Mouse (Mus musculus): ENCODE results near the gene Hoxd4. TPM values are rescaled to one million over a fixed set of nuclear protein-coding genes. Genes with fewer than 3 reads are reported as not detected.

The Hoxd4 gene
- polyA plus RNA-seq, 1 experiment from 2014 or later, result 0.92 TPM

DNA sequence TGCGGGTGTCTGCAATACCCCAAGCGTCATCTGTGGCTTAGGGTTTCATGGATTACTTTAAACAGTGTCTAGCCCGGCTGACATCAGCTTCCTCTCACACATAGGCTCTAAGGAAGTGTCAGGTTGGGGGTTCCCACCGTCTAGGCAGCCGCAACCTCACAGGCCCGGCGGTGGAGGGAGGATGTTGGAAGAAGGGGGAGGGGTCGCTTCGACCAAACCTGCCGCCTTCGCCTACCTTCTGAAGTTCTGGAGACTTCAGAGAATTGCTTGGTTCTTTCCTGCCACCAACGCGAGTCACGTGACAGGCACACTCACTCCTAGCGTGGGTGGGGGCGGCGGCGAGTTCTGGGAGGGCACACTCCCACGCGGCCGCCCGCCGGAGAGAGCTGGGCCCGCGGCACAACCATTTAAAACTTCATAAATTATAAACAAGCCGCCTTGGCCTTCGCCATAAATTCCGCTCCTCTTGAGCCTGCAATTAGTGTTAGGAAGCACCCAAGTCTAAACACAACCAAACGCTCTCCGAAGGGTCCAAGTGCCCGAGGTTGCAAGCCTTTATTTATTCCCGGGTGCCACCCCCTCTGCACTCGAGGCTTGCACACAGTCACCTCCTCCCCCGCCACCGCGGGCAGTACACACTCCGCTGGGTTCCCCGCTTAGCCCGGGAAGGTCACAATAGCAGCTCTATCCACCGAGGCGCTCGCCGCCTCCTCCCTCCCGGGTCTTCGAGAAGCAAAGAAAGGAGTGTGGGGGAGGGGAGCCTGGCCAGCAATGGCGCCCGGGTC is 37.8 kb downstream of the Hoxd4 start:
- Histone ChIP-seq H3K9ac (no peak overlapping the region), H3K9me3 (no peaks in the 10 kb centered on the region), H3K4me2 (peak overlapping the region; percentile 47), H3K4me3 (replicated peaks) (peak overlapping the region; percentile 24), H3K36me3 (no peaks in the 10 kb centered on the region), H3K27ac (no peak overlapping the region), H3K27me3 (replicated peaks) (peaks cover 99% of the 10 kb centered on the region), H3K4me1 (peaks cover 27% of the 10 kb centered on the region)
- no peak for ATAC-seq (ENCODE audit: insufficient read depth, low FRiP score, low read depth)
- WGBS, result 1% methylated on average over 47 of the region's 47 CpGs

DNA sequence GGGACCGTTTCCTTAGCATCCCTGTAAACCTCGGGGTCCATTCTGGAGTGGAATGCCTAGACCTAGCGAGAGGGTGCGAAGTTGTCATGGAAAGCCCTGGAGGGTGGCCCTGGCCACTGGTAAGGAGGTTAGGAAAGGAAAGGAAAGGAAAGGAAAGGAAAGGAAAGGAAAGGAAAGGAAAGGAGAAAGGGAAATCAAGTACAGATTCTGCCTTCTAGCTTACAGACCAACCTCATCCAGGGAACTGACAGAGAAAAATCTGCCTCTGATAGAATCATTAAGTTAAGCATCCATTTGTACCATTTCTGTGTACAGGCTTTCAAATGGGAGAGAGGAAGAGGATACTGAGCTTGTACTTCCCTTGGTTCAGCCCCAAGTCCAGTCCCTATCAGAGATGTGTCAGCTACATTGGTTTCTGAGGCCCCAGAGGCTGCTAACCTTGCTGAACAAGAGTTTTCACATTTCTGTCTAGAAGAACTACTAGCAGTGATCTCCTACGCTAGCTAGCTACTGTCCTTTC is 39.1 kb downstream of the Hoxd4 start:
- H3K4me1 ChIP-seq, result peaks cover 27% of the 10 kb centered on the region
- H3K27ac ChIP-seq, result no peak overlapping the region
- no peak overlapping the region for H3K4me3 ChIP-seq (replicated peaks)
- H3K4me2 ChIP-seq, result no peak overlapping the region
- ATAC-seq (ENCODE audit: insufficient read depth, low FRiP score, low read depth), result no peak
- H3K9ac ChIP-seq, result no peak overlapping the region
- H3K27me3 ChIP-seq (replicated peaks), result peaks cover 90% of the 10 kb centered on the region
- no peaks in the 10 kb centered on the region for H3K9me3 ChIP-seq
- no peaks in the 10 kb centered on the region for H3K36me3 ChIP-seq
- WGBS, result 43% methylated on average over 5 of the region's 5 CpGs

DNA sequence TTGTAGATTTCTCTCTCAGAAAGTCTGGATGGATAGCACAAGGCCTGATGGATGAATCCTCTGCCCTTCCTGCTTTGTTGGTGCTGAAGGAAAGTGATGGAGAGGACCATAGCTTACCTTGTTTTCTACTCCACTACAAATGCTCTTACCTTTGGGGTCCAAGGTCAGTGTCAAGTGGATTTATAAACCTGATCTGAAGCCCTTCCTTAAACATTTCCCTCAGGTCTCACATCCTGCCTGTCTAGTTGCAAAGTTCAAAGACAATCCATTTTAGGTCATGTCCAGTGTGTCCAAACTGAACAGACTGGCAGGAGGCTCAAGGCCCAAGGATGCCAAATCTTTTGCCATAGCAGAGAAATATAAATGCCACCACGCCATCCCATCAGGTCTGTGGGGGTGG is 40.1 kb downstream of the Hoxd4 start:
- H3K4me1 ChIP-seq, result peaks cover 21% of the 10 kb centered on the region
- no peak overlapping the region for H3K27ac ChIP-seq
- H3K9me3 ChIP-seq, result no peaks in the 10 kb centered on the region
- H3K27me3 ChIP-seq (replicated peaks), result peaks cover 84% of the 10 kb centered on the region
- 90% methylated on average over 1 of the region's 1 CpGs for WGBS
- no peak overlapping the region for H3K9ac ChIP-seq
- no peaks in the 10 kb centered on the region for H3K36me3 ChIP-seq
- H3K4me3 ChIP-seq (replicated peaks), result no peak overlapping the region
- no peak overlapping the region for H3K4me2 ChIP-seq
- no peak for ATAC-seq (ENCODE audit: insufficient read depth, low FRiP score, low read depth)

DNA sequence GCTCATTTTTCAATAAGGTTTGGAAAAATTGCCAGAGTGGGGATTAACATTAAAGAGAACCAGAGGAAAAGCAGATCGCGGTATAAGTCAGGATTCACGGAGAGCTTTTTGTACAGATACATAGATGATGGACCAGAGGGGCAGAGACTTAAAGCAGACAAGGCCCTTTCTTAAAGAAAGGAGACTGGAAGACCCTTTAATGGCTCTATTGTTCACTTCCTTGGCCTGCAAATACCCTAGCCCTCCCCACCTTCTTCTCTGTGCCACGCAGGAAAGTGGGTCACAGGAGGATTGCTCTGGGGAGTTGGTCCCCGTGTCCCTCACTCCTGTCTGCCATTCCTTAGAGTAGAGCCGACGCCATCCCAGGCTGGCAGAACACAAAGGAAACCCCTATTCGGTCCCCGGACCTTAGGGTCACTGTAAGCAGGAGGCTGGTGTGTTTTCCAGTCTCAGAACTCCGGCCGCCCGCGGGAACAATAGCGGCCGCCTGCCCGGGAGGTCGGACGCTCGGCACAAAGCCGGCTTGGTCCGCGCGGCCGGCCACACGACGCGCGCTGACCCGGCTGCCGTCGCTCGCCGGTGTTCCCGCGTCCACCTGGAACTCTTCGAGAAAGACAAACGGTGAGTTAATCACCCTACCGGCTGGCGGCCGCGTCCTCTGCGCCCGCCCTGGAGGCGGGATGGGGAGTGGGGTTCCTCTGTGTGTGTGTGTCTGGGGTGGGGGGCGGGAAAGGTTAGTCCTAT is 40.9 kb downstream of the Hoxd4 start:
- H3K9me3 ChIP-seq, result no peaks in the 10 kb centered on the region
- H3K4me3 ChIP-seq (replicated peaks), result peak overlapping the region; percentile 22
- no peak overlapping the region for H3K27ac ChIP-seq
- no peaks in the 10 kb centered on the region for H3K36me3 ChIP-seq
- peak overlapping the region; percentile 54 for H3K4me2 ChIP-seq
- peaks cover 79% of the 10 kb centered on the region for H3K27me3 ChIP-seq (replicated peaks)
- WGBS, result 3% methylated on average over 45 of the region's 45 CpGs
- ATAC-seq (ENCODE audit: insufficient read depth, low FRiP score, low read depth), result no peak
- peaks cover 18% of the 10 kb centered on the region for H3K4me1 ChIP-seq
- H3K9ac ChIP-seq, result no peak overlapping the region

DNA sequence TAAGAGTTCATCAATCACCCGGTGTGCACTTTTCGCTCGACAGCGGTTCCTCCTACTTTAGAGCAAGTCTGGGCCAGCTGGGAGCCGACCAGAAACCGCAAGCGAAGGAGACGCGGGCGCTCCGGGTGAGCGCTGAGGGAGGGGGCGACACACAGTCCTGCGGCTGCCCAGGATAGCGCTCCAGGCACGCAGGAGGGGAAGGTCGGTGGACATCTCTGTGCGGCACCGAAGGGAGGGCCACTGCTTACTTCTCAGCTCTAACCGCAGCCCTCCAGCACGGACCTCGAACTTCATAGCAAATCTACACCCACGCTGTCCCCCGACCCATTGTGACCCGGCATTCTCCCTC is 41.4 kb downstream of the Hoxd4 start:
- Histone ChIP-seq H3K27me3 (replicated peaks) (peaks cover 74% of the 10 kb centered on the region), H3K4me1 (peaks cover 18% of the 10 kb centered on the region), H3K4me3 (replicated peaks) (peak overlapping the region; percentile 22), H3K36me3 (no peaks in the 10 kb centered on the region), H3K27ac (no peak overlapping the region), H3K4me2 (peak overlapping the region; percentile 54), H3K9ac (no peak overlapping the region), H3K9me3 (no peaks in the 10 kb centered on the region)
- ATAC-seq (ENCODE audit: insufficient read depth, low FRiP score, low read depth), result no peak
- 3% methylated on average over 25 of the region's 25 CpGs for WGBS

DNA sequence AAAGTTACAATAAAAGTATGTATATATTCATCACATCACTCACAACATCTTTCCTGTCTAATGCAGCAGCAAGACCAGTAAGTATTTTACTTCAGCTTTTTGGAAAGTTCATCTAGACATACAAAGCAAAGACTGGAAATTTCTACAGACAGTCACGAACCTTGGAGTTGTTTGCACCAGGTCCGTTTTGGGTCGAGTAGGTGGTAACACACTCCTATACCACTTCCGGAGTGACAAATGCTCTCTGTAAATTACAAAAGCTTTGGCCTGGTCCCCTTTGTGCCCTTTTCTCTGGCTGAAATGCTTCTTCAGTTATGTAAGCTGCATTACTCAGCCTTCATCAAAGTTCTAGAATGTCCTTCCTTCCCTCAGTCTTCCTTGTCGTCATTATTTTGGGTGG is 42.0 kb downstream of the Hoxd4 start:
- Histone ChIP-seq H3K4me1 (peaks cover 18% of the 10 kb centered on the region), H3K9me3 (no peaks in the 10 kb centered on the region), H3K36me3 (no peaks in the 10 kb centered on the region), H3K4me2 (no peak overlapping the region), H3K4me3 (replicated peaks) (no peak overlapping the region), H3K9ac (no peak overlapping the region), H3K27me3 (replicated peaks) (peaks cover 75% of the 10 kb centered on the region), H3K27ac (no peak overlapping the region)
- no peak for ATAC-seq (ENCODE audit: insufficient read depth, low FRiP score, low read depth)
- 34% methylated on average over 5 of the region's 5 CpGs for WGBS

DNA sequence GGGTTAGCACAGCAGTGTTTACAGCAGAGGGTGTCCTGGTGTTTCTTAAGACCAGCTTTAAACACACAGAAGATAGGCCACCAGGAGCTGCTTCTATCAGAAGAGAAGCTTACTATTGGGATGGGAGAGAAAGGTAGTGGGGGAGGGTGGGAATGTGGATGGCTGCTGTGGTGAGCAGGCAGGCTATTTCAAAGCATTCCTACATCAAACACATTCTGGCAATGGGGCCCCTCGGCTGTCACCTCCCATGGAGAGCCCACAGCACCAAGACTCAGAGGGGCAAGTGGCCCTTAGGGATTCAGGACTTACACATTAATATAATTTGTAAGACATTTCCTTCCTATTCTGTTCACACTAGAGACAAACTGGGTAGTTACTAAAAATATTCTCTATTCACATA is 48.4 kb downstream of the Hoxd4 start:
- WGBS, result 4% methylated on average over 1 of the region's 1 CpGs
- Histone ChIP-seq H3K4me3 (replicated peaks) (no peak overlapping the region), H3K27me3 (replicated peaks) (peaks cover 63% of the 10 kb centered on the region), H3K9me3 (no peaks in the 10 kb centered on the region), H3K4me2 (no peak overlapping the region), H3K9ac (no peak overlapping the region), H3K36me3 (no peaks in the 10 kb centered on the region), H3K27ac (no peak overlapping the region), H3K4me1 (peaks cover 16% of the 10 kb centered on the region)
- ATAC-seq (ENCODE audit: insufficient read depth, low FRiP score, low read depth), result no peak

DNA sequence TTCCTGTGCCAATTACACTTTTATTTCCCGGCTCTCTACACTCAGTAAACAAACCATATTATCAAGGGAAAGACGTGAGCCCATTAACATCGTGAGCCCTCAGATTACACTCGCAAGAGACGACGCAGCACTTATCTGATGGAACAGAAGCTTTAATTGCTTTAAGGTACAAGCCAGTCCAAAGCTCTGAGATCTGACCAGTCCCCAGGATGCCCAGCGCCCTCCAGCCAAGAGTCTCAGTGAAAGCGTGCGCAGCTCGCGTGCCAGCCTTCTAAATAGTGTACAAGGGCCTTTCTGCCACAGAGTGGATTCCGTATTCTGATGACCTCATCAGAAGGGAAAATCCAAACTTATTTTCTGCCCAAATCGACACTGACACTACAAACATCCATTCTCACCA is 50.2 kb downstream of the Hoxd4 start:
- Histone ChIP-seq H3K9me3 (no peaks in the 10 kb centered on the region), H3K4me3 (replicated peaks) (no peak overlapping the region), H3K27ac (no peak overlapping the region), H3K36me3 (no peaks in the 10 kb centered on the region), H3K27me3 (replicated peaks) (peaks cover 70% of the 10 kb centered on the region), H3K9ac (no peak overlapping the region), H3K4me2 (peak overlapping the region; percentile 97), H3K4me1 (peaks cover 16% of the 10 kb centered on the region)
- ATAC-seq (ENCODE audit: insufficient read depth, low FRiP score, low read depth), result no peak
- 2% methylated on average over 13 of the region's 13 CpGs for WGBS

DNA sequence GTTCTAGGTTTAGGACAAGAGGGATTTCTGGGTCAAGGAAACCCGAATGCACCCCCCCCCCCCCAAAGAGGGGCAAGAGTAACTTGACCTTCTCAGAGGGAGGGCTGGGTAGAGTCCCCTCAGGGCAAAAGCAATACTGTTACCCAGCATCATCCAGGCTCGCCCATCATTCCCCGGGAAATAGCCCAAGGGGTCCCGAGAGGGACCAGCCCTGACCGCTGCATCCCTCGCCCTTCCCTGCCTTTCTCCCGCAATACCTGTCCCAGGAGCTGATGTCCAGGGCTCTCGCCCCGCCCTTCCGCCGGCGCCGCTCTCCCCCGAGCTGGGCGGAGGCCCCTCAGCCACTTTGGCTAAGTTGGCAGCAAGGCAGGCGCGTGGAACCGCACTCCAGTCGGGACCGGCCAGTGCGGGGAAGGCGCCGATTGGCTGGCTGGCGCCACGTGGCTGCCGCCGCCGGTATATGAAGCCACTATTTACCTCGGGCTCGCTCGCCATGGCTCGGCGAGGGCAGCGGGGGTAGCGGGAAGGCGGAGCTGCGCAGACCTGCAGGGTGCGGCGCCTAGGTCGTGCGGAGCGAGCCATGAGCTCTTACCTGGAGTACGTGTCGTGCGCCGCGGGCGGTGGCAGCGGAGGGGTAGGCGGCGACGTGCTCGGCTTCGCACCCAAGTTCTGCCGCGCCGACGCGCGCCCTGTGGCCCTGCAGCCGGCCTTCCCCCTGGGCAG is 51.0 kb downstream of the Hoxd4 start, which contains the start of gene Hoxd1:
Gene Hoxd1, plus strand, starts transcription at position 459 of the 723 bp plus-strand sequence.
- no peaks in the 10 kb centered on the region for H3K36me3 ChIP-seq
- WGBS, result under 1% methylated on average over 57 of the region's 61 CpGs
- H3K27me3 ChIP-seq (replicated peaks), result peaks cover 68% of the 10 kb centered on the region
- H3K4me2 ChIP-seq, result peak within 1 kb of the TSS; percentile 97
- no peak within 1 kb of the TSS for H3K27ac ChIP-seq
- no peaks in the 10 kb centered on the region for H3K9me3 ChIP-seq
- H3K4me3 ChIP-seq (replicated peaks), result peak within 1 kb of the TSS; percentile 49
- 0 out of 2 replicates have a peak, but pooled peaks have one; percentile 18 for ATAC-seq (ENCODE audit: insufficient read depth, low FRiP score, low read depth)
- no peak within 1 kb of the TSS for H3K9ac ChIP-seq
- peaks cover 16% of the 10 kb centered on the region for H3K4me1 ChIP-seq

DNA sequence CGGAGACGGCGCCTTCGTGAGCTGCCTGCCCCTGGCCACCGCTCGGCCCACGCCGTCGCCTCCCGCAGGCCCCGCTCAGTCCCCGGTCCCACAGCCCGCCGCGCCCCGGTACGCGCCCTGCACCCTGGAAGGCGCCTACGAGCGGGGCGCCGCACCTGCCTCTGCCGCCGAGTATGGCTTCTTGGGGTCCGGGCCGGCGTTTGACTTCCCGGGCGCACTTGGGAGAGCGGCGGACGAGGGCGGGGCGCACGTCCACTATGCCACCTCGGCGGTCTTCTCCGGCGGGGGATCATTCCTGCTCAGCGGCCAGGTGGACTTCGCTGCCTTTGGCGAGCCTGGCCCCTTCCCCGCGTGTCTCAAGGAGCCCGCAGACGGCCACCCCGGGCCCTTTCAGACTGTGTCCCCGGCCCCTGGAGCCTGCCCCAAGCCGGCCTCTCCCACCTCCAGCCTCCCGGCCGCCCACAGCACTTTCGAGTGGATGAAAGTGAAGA is 51.6 kb downstream of the Hoxd4 start:
- no peak for ATAC-seq (ENCODE audit: insufficient read depth, low FRiP score, low read depth)

DNA sequence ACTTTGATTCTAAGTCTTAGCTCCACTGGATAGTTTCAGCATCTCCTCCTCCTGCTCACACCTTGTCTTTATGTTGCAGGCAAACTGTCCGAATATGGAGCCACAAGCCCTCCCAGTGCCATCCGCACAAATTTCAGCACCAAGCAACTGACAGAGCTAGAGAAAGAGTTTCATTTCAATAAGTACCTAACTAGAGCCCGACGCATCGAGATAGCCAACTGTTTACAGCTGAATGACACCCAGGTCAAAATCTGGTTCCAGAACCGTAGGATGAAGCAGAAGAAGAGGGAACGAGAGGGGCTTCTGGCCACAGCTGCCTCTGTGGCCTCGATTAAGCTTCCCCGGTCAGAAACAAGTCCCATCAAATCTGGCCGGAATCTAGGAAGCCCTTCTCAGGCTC is 52.2 kb downstream of the Hoxd4 start:
- Histone ChIP-seq H3K4me2 (no peak overlapping the region), H3K27me3 (replicated peaks) (peaks cover 68% of the 10 kb centered on the region), H3K9me3 (no peaks in the 10 kb centered on the region), H3K36me3 (no peaks in the 10 kb centered on the region), H3K4me3 (replicated peaks) (no peak overlapping the region), H3K27ac (no peak overlapping the region), H3K9ac (no peak overlapping the region), H3K4me1 (peaks cover 16% of the 10 kb centered on the region)
- WGBS, result 41% methylated on average over 10 of the region's 10 CpGs
- ATAC-seq (ENCODE audit: insufficient read depth, low FRiP score, low read depth), result no peak

More for the DNA sequence above, 51.6 kb downstream of the Hoxd4 start:
- Histone ChIP-seq H3K4me3 (replicated peaks) (peak overlapping the region; percentile 49), H3K36me3 (no peaks in the 10 kb centered on the region), H3K9ac (no peak overlapping the region), H3K4me1 (peaks cover 16% of the 10 kb centered on the region), H3K27ac (no peak overlapping the region), H3K27me3 (replicated peaks) (peaks cover 68% of the 10 kb centered on the region), H3K4me2 (peak overlapping the region; percentile 97), H3K9me3 (no peaks in the 10 kb centered on the region)
- WGBS, result 1% methylated on average over 48 of the region's 53 CpGs

Measured in stomach, embryonic 15.5 days (tissue).